Mouse (Mus musculus) testis, adult 2 months (tissue): Measurements from ENCODE around the gene Pdilt.

Experiments
- CTCF ChIP-seq: fragments of 200-500 bp; IDR thresholded peaks from 2 replicates; pipeline ENCODE4 v1.5.1; 2012; ENCODE audit warnings: low read depth, mild to moderate bottlenecking, inconsistent platforms, low read length, moderate library complexity; ENCODE audit not compliant: control insufficient read depth, insufficient read depth, insufficient replicate concordance
- POLR2A ChIP-seq: fragments of 200-500 bp; IDR thresholded peaks from 2 replicates; pipeline ENCODE4 v1.6.1; 2012; ENCODE audit warnings: low read depth, mild to moderate bottlenecking, inconsistent platforms, low read length, moderate library complexity; ENCODE audit not compliant: control insufficient read depth

GRCm38 (mm10) chr7:119559789-119560451 lies 36.6 kb upstream of the Pdilt start:
- TF ChIP-seq POLR2A (no peak), CTCF (no peak)
